Mouse (Mus musculus) liver, embryonic 14.5 days (tissue): ENCODE measurements around the gene Sf3b4. TPM values are rescaled to one million over a fixed set of nuclear protein-coding genes. Genes with fewer than 3 reads are reported as not detected.
A peak's percentile ranks its signal among the peaks of the same experiment; 100 is the strongest.

Experiments used
- ATAC-seq: fragments of 200-750 bp; cut with Nextera tagmentation; 2 replicates; pipeline ENCODE4 v1.8.0; 2017; ENCODE audit warnings: moderate number of reproducible peaks, mild to moderate bottlenecking, moderate library complexity; ENCODE audit not compliant: insufficient read depth
- DNase-seq, 3 experiments: peaks; one replicate each; pipeline ENCODE4 v3.0.0-alpha.2; 2012 to 2013; ENCODE audit warnings: low read depth in 3 of 3, low spot score in 3 of 3
- H3K27ac ChIP-seq: fragments of 300-500 bp; sonication (generic); 2 replicates; pipeline ENCODE4 v1.5.1; 2014; ENCODE audit warnings: moderate library complexity, mild to moderate bottlenecking, control low read depth, inconsistent platforms
- H3K27me3 ChIP-seq: fragments of 300-500 bp; sonication (generic); 2 replicates; pipeline ENCODE4 v1.6.1; 2014; ENCODE audit warnings: mild to moderate bottlenecking, low read length, moderate library complexity; ENCODE audit not compliant: control insufficient read depth, insufficient read depth
- H3K36me3 ChIP-seq: fragments of 300-500 bp; sonication (generic); replicated peaks from 2 replicates; pipeline ENCODE4 v1.6.1; 2014; ENCODE audit warnings: low read depth; ENCODE audit not compliant: control insufficient read depth, insufficient read depth
- H3K4me1 ChIP-seq, 2 experiments: fragments of 200-500 bp in 1 of 2; fragments of 300-500 bp in 1 of 2; sonication (generic) in 1 of 2; replicated peaks; 2 replicates each; pipeline ENCODE4 v1.6.1; 2012 to 2014; ENCODE audit warnings: antibody characterized with exemption in 1 of 2, inconsistent platforms in 1 of 2, low read length in 1 of 2; ENCODE audit not compliant: control insufficient read depth in 2 of 2, insufficient read depth in 2 of 2
- H3K4me2 ChIP-seq: fragments of 300-500 bp; sonication (generic); 2 replicates; pipeline ENCODE4 v1.6.1; 2014; ENCODE audit warnings: low read depth, mild to moderate bottlenecking, control low read depth, moderate library complexity
- H3K4me3 ChIP-seq, 2 experiments: fragments of 200-500 bp in 1 of 2; fragments of 300-500 bp in 1 of 2; sonication (generic) in 1 of 2; 2 replicates each; pipeline ENCODE4 v1.5.1; 2012 to 2014; ENCODE audit warnings: low read depth in 2 of 2, low read length in 2 of 2, mild to moderate bottlenecking in 2 of 2, control low read depth in 1 of 2, inconsistent platforms in 1 of 2, moderate library complexity in 1 of 2; ENCODE audit not compliant: insufficient read depth in 1 of 2
- H3K9ac ChIP-seq: fragments of 300-500 bp; sonication (generic); replicated peaks from 2 replicates; pipeline ENCODE4 v1.6.1; 2014; ENCODE audit warnings: mild to moderate bottlenecking, control low read depth, moderate library complexity
- H3K9me3 ChIP-seq: fragments of 300-500 bp; sonication (generic); 2 replicates; pipeline ENCODE4 v1.6.1; 2016; ENCODE audit warnings: low read length, mixed read lengths; ENCODE audit not compliant: control insufficient read depth
- CTCF ChIP-seq: IDR thresholded peaks from 2 replicates; pipeline ENCODE4 v1.5.1; 2016; ENCODE audit warnings: antibody characterized with exemption, low read depth, control low read depth
- EP300 ChIP-seq: IDR thresholded peaks from 2 replicates; pipeline ENCODE4 v1.6.1; 2016; ENCODE audit warnings: antibody characterized with exemption, low read depth
- WGBS: fragments of 180-500 bp; shearing (Covaris S2); extraction: QIAGEN DNeasy Blood & Tissue Kit; methylation state at CpG from one replicate; pipeline ENCODE4 v1.1.7; 2014; ENCODE audit not compliant: insufficient replicate concordance; 5-methylcytosine and 5-hydroxymethylcytosine counted together
- microRNA-seq: library from miRNA; unstranded; fragments of <30 nt; microRNA quantifications from one replicate; pipeline ENCODE4, GENCODE M21; 2016
- polyA plus RNA-seq, 2 experiments: library from polyadenylated mRNA; depleted of rRNA in 1 of 2; stranded (reverse) in 1 of 2; unstranded in 1 of 2; fragments of >200 nt; fragmentation: Nextera tagmentation in 1 of 2; extraction: Ambion mirVana in 1 of 2; gene quantifications; 2 replicates each; pipeline versions ENCODE4 v1.2.1 to v1.2.3; 2012 to 2014

The Sf3b4 gene
- polyA plus RNA-seq, 2 experiments, result 48.2 to 75.4 TPM

DNA sequence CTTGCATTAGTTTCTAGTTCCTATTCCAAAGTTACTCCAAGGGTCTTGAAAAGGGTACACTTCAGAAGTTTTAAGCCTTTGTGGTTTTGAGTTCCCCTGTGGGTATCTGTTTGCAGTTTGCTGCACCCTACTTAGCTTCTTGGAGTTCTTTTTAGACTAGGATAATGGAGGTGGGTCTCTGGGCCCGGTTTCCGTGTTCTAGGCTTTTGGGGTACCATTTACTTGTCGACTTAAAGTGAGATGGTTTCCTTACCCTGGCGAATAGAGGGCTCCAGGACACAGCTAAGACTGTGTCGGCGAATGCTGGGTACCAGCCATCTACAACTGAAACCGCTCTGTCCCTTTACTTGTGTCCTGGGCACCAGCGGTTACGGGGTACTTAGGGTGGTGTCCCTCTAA lies 49.5 kb downstream of the Sf3b4 start:
- peak overlapping the region; percentile 81 for H3K4me2 ChIP-seq
- H3K27me3 ChIP-seq, result no peaks in the 10 kb centered on the region
- 16% methylated on average over 9 of the region's 9 CpGs for WGBS
- peak overlapping the region; percentile 99 for H3K9ac ChIP-seq
- DNase-seq, result no peak
- peak overlapping the region; percentile 100 for H3K27ac ChIP-seq
- no peaks in the 10 kb centered on the region for H3K36me3 ChIP-seq
- TF ChIP-seq EP300, result 0 out of 2 replicates have a peak, but pooled peaks have one; percentile 10
- no peak for TF ChIP-seq CTCF
- no peaks in the 10 kb centered on the region for H3K9me3 ChIP-seq
- peak overlapping the region; percentile 73 to 79 for H3K4me3 ChIP-seq
- peaks cover 41 to 51% of the 10 kb centered on the region in 2 experiments for H3K4me1 ChIP-seq
- no peak for ATAC-seq

DNA sequence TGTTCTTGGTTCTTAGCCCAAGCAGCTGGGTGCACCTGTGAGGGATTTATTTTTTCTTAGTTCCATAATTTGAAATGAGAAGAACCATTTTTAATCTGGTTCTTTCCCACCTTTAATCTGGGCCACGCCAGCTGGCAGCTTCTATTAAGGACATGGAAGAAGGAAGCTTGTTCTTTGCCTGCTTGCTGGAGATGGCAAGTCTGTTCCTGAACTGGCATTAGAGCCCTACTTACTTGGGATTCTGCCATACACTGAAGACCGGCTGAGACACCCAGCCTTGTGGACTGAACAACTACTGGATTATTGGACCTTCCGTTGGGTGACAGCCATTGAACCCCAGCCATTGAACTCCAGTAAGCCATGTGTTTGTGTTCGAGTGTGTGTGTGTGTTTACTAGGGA lies 50.6 kb downstream of the Sf3b4 start:
- Histone ChIP-seq H3K9me3 (no peaks in the 10 kb centered on the region), H3K4me3 (peak overlapping the region; percentile 54 to 73), H3K27ac (peak overlapping the region; percentile 100), H3K27me3 (no peaks in the 10 kb centered on the region), H3K9ac (peak overlapping the region; percentile 99), H3K4me2 (peak overlapping the region; percentile 81), H3K4me1 (peaks cover 41 to 54% of the 10 kb centered on the region in 2 experiments), H3K36me3 (no peaks in the 10 kb centered on the region)
- DNase-seq (no peak), ATAC-seq (no peak)
- TF ChIP-seq CTCF, result no peak
- no peak for TF ChIP-seq EP300
- WGBS, result 79% methylated on average over 4 of the region's 4 CpGs

DNA sequence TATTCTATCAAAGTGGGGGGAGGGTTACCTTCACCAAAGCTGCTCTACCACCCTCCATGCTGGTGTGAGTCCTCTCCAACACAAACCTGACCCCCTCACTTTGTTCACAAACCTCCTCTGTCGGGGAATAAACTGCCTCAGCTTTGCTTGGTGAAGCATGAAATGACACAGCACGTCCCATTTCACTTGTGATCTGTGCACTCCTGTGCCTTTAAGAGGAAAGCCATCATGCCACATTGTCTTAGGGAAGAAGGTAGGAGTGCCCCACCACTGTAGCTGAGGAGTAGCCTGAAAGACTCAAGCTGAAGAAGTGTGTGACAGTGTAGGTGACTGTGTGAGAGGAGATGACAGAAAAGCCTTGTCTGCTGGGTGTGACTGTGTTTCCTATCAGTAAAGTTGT lies 53.3 kb downstream of the Sf3b4 start:
- Histone ChIP-seq H3K36me3 (no peaks in the 10 kb centered on the region), H3K9ac (peak overlapping the region; percentile 56), H3K4me3 (peak overlapping the region; percentile 15 to 31; a peak in 2 of 4 replicates), H3K9me3 (no peaks in the 10 kb centered on the region), H3K4me1 (peaks cover 32 to 47% of the 10 kb centered on the region in 2 experiments), H3K4me2 (peak overlapping the region; percentile 81), H3K27ac (peak overlapping the region; percentile 48), H3K27me3 (no peaks in the 10 kb centered on the region)
- WGBS, result 51% methylated on average over 2 of the region's 2 CpGs
- TF ChIP-seq CTCF (no peak), EP300 (no peak)
- no peak for ATAC-seq
- DNase-seq, result no peak

Small RNA genes within 50 kb of the gene (microRNA-seq; reads per million reads assigned to microRNA genes)
- gene Gm44492, result not detected

Other genes starting within 250 kb of the Sf3b4 start
- 39.5 and 104 TPM in 2 replicates for gene Anp32e, start 243.1 kb upstream of the Sf3b4 start, polyA plus RNA-seq (2012; rRNA removed)
- 39.5 and 45.3 TPM in 2 replicates for gene Anp32e, start 243.1 kb upstream of the Sf3b4 start, polyA plus RNA-seq (2014; fragmentation: Nextera tagmentation; extraction: Ambion mirVana)
- 6.1 and 9.0 TPM in 2 replicates for gene Plekho1, start 176.3 kb upstream of the Sf3b4 start, polyA plus RNA-seq (2012; rRNA removed)
- gene Plekho1, start 176.3 kb upstream of the Sf3b4 start, polyA plus RNA-seq (2014; fragmentation: Nextera tagmentation; extraction: Ambion mirVana), result 3.6 and 5.4 TPM in 2 replicates
- gene Vps45, start 113.9 kb upstream of the Sf3b4 start, polyA plus RNA-seq (2012; rRNA removed), result 4.8 and 6.6 TPM in 2 replicates
- gene Vps45, start 113.9 kb upstream of the Sf3b4 start, polyA plus RNA-seq (2014; fragmentation: Nextera tagmentation; extraction: Ambion mirVana), result 9.0 and 9.8 TPM in 2 replicates
- 2.8 and 3.5 TPM in 2 replicates for gene Otud7b, start 67.8 kb upstream of the Sf3b4 start, polyA plus RNA-seq (2012; rRNA removed)
- 5.2 and 8.4 TPM in 2 replicates for gene Otud7b, start 67.8 kb upstream of the Sf3b4 start, polyA plus RNA-seq (2014; fragmentation: Nextera tagmentation; extraction: Ambion mirVana)
- 2.7 and 2.8 TPM in 2 replicates for gene Mtmr11, start 10.3 kb upstream of the Sf3b4 start, polyA plus RNA-seq (2012; rRNA removed)
- 1.9 and 2.1 TPM in 2 replicates for gene Mtmr11, start 10.3 kb upstream of the Sf3b4 start, polyA plus RNA-seq (2014; fragmentation: Nextera tagmentation; extraction: Ambion mirVana)
- gene Sv2a, start 8.8 kb downstream of the Sf3b4 start, polyA plus RNA-seq (2012; rRNA removed), result 0.39 and 0.48 TPM in 2 replicates
- 0.10 and 0.39 TPM in 2 replicates for gene Sv2a, start 8.8 kb downstream of the Sf3b4 start, polyA plus RNA-seq (2014; fragmentation: Nextera tagmentation; extraction: Ambion mirVana)
- 32.2 and 34.0 TPM in 2 replicates for gene Bola1, start 47.4 kb downstream of the Sf3b4 start, polyA plus RNA-seq (2012; rRNA removed)
- 49.4 and 49.7 TPM in 2 replicates for gene Bola1, start 47.4 kb downstream of the Sf3b4 start, polyA plus RNA-seq (2014; fragmentation: Nextera tagmentation; extraction: Ambion mirVana)
- 0.68 TPM in 1 of 2 replicates, not detected in the other for gene Hist2h2ab, start 47.5 kb downstream of the Sf3b4 start, polyA plus RNA-seq (2012; rRNA removed)
- gene Hist2h2ab, start 47.5 kb downstream of the Sf3b4 start, polyA plus RNA-seq (2014; fragmentation: Nextera tagmentation; extraction: Ambion mirVana), result 0.52 TPM in 1 of 2 replicates, not detected in the other
- 18.5 and 20.7 TPM in 2 replicates for gene Hist2h2ac, start 48.5 kb downstream of the Sf3b4 start, polyA plus RNA-seq (2012; rRNA removed)
- 14.0 and 18.2 TPM in 2 replicates for gene Hist2h2ac, start 48.5 kb downstream of the Sf3b4 start, polyA plus RNA-seq (2014; fragmentation: Nextera tagmentation; extraction: Ambion mirVana)
- 8.7 and 8.9 TPM in 2 replicates for gene Hist2h2be, start 48.8 kb downstream of the Sf3b4 start, polyA plus RNA-seq (2012; rRNA removed)
- 6.4 and 9.1 TPM in 2 replicates for gene Hist2h2be, start 48.8 kb downstream of the Sf3b4 start, polyA plus RNA-seq (2014; fragmentation: Nextera tagmentation; extraction: Ambion mirVana)
- 91.6 and 122 TPM in 2 replicates for gene Hist2h3c2, start 66.8 kb downstream of the Sf3b4 start, polyA plus RNA-seq (2012; rRNA removed)
- gene Hist2h3c2, start 66.8 kb downstream of the Sf3b4 start, polyA plus RNA-seq (2014; fragmentation: Nextera tagmentation; extraction: Ambion mirVana), result 13.6 and 14.6 TPM in 2 replicates
- gene Hist2h2aa2, start 67.9 kb downstream of the Sf3b4 start, polyA plus RNA-seq (2012; rRNA removed), result 32.9 and 34.5 TPM in 2 replicates
- 34.2 and 39.0 TPM in 2 replicates for gene Hist2h2aa2, start 67.9 kb downstream of the Sf3b4 start, polyA plus RNA-seq (2014; fragmentation: Nextera tagmentation; extraction: Ambion mirVana)
- gene Hist2h2aa1, start 73.2 kb downstream of the Sf3b4 start, polyA plus RNA-seq (2012; rRNA removed), result 45.7 and 46.3 TPM in 2 replicates
- 32.0 TPM in 2 replicates for gene Hist2h2aa1, start 73.2 kb downstream of the Sf3b4 start, polyA plus RNA-seq (2014; fragmentation: Nextera tagmentation; extraction: Ambion mirVana)
- 2.4 and 3.6 TPM in 2 replicates for gene Hist2h3c1, start 74.4 kb downstream of the Sf3b4 start, polyA plus RNA-seq (2012; rRNA removed)
- gene Hist2h3c1, start 74.4 kb downstream of the Sf3b4 start, polyA plus RNA-seq (2014; fragmentation: Nextera tagmentation; extraction: Ambion mirVana), result 2.6 and 5.7 TPM in 2 replicates
- 12.2 and 16.3 TPM in 2 replicates for gene Hist2h4, start 91.0 kb downstream of the Sf3b4 start, polyA plus RNA-seq (2012; rRNA removed)
- gene Hist2h4, start 91.0 kb downstream of the Sf3b4 start, polyA plus RNA-seq (2014; fragmentation: Nextera tagmentation; extraction: Ambion mirVana), result 15.1 TPM in 2 replicates
- gene Hist2h3b, start 96.3 kb downstream of the Sf3b4 start, polyA plus RNA-seq (2012; rRNA removed), result 68.0 and 127 TPM in 2 replicates
- gene Hist2h3b, start 96.3 kb downstream of the Sf3b4 start, polyA plus RNA-seq (2014; fragmentation: Nextera tagmentation; extraction: Ambion mirVana), result 91.2 and 100 TPM in 2 replicates
- gene Hist2h2bb, start 97.4 kb downstream of the Sf3b4 start, polyA plus RNA-seq (2012; rRNA removed), result 9.5 and 16.9 TPM in 2 replicates
- 23.3 and 24.5 TPM in 2 replicates for gene Hist2h2bb, start 97.4 kb downstream of the Sf3b4 start, polyA plus RNA-seq (2014; fragmentation: Nextera tagmentation; extraction: Ambion mirVana)
- gene Fcgr1, start 121.6 kb downstream of the Sf3b4 start, polyA plus RNA-seq (2012; rRNA removed), result 2.8 and 3.3 TPM in 2 replicates
- gene Fcgr1, start 121.6 kb downstream of the Sf3b4 start, polyA plus RNA-seq (2014; fragmentation: Nextera tagmentation; extraction: Ambion mirVana), result 4.8 and 5.6 TPM in 2 replicates